Mouse (Mus musculus) gastrocnemius, postnatal 10 days (tissue): ENCODE results near the gene Cyp46a1. TPM values are rescaled to one million over a fixed set of nuclear protein-coding genes. Genes with fewer than 3 reads are reported as not detected.

Experiments used
- DNase-seq: peaks from one replicate; pipeline ENCODE4 v3.0.0; 2021; ENCODE audit warnings: mixed read lengths
- long read RNA-seq, 2 experiments: library from polyadenylated mRNA; stranded (forward); transcript quantifications; one replicate each; pipeline ENCODE4 v2.0.0; 2021
- total RNA-seq, 2 experiments: library from RNA; stranded (reverse); gene quantifications; 2 replicates each; pipeline ENCODE4 v1.2.3; 2021

Gene Cyp46a1
- 1 to 10 TPM; 1.1 to 1.5 TPM for total RNA-seq
- long read RNA-seq, experiment 1, partial matches to known transcripts = 2 of 4 reads
- long read RNA-seq, experiment 1, other reads (novel, unspliced or antisense) = 2 of 4 reads
- long read RNA-seq, experiment 2, partial matches to known transcripts = 0 of 1 reads
- long read RNA-seq, experiment 2, other reads (novel, unspliced or antisense) = 1 of 1 reads

DNA sequence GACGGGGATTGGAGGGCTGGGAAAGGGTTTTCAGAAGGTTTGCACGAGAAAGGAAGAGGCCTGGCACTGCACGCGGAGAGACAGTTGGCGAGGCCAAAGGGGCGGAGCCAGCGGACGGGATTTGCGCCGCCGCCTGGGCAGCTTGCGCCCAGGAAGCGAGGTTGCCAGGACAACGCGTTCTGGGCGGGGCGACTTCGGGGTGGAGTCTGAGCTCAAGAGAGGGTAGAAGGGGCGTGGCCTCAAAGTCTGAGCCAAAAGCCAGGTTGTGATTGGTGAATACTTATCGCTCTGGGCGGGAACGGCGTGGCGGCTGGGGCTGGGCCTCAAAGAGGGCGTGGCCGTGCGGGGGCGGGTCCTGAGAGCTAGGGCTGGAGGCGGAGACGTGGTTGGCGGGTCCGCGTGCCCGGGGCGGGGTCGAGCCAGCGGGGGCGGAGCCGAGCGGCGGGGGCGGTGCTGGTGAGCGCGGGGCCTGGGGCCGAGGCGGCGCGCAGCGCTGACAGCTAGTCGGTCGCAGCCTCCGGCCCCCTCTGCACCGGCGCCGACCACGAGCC, at the start of gene Cyp46a1:
Cyp46a1 (plus strand) TSS at position 487 of the 551 bp plus-strand sequence.
- peak; percentile 99 for DNase-seq

DNA sequence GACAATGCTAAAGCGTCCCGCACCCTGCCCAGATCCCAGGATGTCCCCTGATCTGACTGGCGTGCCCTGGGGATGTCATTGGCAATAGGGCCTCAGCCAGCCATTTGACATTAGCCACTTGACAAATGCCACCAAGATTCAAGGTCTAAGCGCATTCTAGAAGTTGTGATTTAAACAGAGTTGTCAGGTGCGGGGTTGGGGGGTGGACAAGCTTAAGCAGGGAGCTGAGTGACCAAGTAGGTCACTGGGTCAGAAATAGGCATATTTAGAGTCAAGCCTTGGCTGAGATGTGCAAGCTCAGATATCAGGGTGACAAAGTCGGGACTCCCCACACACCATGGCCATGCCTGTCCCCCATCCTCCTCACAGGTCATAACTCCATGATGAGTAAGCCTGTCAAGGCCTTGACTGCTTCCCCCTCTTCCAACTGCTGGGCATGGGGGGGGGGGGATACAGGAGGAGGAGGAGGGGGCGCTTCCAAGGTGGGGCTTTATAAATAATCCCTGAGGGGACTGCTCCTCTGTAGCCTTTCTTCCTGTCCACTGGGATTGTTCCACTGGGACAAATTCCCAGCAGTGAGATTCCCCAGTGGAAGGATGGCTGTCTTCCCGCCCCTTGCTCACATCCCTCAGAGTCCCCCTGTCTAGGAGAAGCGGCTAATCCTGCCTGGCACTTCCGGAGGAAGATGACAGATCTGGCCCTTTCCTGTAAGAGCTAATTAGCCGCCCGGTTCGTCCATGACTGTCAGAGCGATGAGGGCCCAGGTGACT, 49.5 kb upstream of the Cyp46a1 start:
- no peak for DNase-seq

GRCm38 (mm10) chr12:108285225-108286011, 48.8 kb upstream of the Cyp46a1 start:
- DNase-seq = no peak

GRCm38 (mm10) chr12:108286381-108286780, 47.8 kb upstream of the Cyp46a1 start:
- DNase-seq = no peak

GRCm38 (mm10) chr12:108287011-108287410, 47.2 kb upstream of the Cyp46a1 start:
- DNase-seq = no peak

DNA sequence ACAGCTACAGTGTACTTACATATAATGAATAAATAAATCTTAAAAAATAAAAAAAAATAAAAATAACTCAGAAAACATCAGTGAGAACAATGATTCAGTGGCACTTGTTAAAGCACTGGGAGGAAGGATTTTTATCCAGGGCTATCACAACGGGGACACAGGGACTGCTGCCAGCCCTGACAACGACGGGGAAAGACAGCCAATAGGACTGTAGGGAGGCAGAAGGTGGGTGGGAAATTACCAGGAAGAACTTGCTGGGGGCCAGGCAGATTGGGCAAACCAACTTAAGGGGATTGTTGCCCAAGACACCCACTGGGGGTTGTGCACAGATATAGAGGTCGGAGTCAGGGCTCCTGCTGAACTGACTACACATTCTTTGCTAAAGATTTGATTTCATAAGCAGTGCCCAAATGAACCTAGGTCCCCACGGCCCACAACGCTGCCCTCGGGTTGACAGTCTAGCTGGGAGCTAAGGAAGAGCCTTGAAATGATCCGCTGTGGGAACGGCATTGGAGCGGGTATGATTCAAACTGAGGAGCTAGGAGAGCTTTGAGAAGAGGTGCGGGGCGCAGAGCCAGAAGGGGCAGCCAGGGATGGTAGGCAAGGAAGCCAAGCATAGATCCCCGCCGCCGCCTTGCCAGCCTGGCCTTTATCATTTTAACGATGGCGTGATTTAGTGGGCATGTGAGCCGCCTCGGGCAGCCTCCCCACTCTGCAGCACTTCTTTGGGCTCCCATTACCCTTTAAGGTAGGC, 45.9 kb upstream of the Cyp46a1 start:
- no peak for DNase-seq

- DNase-seq = peak; percentile 31
These were observed 41.8 kb upstream of the Cyp46a1 start for GRCm38 (mm10) chr12:108292419-108292818.

GRCm38 (mm10) chr12:108292957-108293356, 41.2 kb upstream of the Cyp46a1 start:
- peak; percentile 74 for DNase-seq

DNA sequence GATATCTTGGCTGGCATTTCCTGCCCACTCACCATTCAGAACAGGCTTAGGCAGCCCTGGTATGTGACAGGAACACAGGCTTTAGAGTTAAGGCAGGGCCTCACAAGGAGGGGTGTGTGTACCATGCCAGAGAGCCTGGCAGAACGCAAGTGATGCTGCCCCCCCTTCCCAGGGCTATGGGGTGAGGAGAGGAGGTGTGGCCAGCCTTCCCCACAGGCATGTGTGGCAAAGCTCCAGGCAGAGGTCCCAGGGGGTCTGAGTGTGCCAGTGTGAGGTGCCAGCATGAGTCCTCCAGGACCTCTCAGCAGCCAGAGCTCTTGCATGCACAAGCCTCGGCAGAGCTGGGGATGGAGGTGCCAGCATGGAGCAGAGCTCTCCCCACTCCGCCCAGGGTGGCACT, 39.6 kb upstream of the Cyp46a1 start:
- no peak for DNase-seq

DNA sequence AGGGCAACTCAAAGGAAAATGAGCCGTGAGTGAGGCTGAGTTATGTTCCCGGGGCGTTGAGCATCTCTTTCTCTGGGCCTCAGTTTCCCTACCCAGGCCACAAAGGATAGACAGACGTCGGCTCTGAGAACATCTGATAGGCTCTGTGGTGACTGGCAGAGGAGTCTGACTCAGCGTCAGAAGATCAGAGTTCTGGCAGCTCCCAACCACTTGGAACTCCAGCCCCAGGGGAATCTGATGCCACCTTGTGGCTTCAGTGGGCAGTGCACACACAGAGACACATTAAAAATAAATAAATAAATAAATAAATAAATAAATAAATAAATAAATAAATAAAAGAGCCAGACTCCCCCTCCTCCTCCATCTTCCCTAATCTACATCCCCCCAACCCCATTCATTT, 37.1 kb upstream of the Cyp46a1 start:
- DNase-seq = no peak

- DNase-seq = no peak
These were observed 33.2 kb upstream of the Cyp46a1 start for GRCm38 (mm10) chr12:108301006-108301405.

- DNase-seq = no peak
These were observed 30.3 kb upstream of the Cyp46a1 start for GRCm38 (mm10) chr12:108303778-108304365.

DNA sequence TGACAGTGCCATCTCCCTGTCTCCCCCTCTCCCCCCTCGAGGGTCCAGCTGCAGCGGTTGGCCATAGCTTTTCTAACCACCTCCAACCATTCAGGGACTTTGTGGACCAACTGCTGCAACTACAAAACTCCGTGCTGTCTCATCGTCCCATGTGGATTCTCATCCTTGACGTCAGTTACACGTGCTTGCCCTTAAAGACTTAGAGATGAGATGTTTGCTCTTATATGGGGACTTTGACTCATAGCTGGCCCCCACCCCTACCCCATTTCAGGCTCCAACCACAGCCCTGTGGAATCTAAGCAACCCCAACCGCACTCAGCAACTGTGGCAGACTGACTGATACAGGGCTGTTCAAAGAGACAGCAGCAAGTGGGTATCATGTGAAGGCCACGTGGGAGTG, 29.0 kb upstream of the Cyp46a1 start:
- DNase-seq = no peak

DNA sequence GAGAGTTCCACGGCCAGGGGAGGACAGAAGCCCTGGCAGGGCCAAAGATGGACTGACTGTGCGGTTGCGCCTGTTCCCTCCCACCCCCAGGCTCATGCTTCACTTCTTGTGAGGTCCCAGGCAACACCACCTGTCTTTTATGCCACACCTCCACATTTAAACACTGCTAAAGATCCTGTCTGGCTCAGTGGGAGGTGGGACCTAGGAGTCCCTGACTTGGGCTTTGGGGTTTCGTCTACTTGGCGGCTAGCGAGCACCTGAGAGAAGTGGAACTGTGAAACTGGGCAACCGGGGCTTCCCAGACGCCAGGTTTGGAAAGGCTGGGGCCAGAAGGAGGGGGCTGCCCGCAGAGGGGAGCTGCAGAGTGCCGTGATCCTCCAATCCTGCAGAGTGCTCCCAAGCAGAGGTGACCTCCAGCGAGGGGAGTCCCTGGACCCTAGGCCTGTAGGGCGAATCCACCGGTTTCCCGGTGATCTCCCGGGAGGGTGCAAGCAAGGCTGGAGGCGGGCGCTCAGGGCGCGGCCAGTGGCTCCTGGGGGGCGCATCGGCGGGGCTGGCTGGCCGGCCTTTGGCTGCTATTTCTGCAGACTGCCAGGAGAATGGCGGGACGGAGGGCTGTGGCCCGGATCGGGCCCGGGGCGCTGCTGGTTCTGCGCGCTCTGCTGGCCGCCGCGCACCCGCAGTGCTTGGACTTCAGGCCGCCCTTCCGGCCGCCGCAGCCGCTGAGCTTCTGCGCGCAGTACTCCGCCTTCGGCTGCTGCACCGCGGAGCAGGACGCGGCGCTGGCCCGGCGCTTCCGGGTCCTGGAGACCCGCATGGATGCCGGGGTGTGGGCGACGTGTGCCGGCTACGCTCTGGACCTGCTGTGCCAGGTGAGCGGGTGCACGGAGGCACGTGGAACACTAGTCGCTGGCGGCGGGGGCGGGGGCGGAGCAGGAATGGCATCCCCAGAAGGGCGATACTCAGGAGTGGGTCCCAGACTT, 28.1 kb upstream of the Cyp46a1 start, which contains the start of gene Hhipl1:
Hhipl1 (plus strand) TSS at position 459 of the 983 bp plus-strand sequence.
- peak; percentile 61 for DNase-seq

GRCm38 (mm10) chr12:108307553-108307952, 26.6 kb upstream of the Cyp46a1 start:
- DNase-seq = peak; percentile 60

DNA sequence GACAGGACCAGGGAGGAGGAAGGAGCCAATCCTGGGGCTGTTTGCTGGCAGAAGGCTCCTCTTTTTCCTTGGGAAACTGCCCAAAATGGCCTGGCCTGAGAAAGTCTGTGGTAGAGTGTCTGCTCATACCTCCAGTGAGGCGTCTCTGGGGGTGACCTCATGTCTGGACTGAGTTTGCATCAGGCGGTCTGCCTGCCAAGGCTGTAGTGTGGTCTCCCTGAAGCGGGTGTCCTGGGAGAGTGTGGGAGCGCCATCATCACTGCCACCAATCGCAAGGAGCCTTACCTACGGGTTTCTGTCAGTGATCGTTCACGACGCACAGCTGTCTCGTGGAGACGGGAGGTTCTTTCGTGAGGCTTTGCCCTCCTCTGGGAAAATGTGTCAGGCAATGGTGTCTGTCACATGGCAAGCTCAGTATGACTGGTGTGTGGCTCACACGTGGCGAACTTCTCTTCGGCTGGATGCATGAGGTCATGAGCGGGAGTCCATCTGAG, 25.8 kb upstream of the Cyp46a1 start:
- peak; percentile 31 for DNase-seq

DNA sequence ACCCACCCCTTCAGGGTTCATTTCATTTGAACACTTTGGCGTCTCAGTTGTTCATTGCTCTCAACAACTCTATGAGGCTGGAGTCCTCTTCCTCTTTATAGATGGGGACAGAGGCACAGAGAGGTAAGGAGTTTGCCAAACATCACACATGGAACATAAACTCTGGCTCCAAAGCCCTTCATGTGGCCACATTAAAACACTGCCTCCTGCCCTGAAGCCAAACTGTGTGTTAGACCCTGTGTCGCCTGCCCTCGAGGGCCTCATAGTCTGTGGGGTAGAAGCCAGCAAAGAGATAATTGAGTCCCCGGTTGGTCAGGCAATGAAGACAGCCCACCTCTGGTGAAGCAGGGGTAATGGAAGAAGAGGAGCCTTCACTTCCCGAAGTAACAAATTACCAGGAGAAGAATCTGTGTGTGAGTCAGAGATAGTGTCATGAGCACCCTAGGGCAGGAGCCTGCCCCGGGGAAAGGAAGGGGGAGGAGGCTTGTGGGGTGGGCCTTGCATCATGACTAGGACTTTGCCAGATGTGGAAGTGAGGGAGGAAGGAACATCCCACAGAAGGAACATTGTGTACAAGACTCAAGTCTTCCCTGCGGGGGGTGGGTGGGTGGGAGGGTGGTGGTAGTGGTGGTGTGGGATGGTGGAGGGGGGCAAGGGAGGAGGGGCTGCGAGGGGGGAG, 24.9 kb upstream of the Cyp46a1 start:
- DNase-seq = no peak

DNA sequence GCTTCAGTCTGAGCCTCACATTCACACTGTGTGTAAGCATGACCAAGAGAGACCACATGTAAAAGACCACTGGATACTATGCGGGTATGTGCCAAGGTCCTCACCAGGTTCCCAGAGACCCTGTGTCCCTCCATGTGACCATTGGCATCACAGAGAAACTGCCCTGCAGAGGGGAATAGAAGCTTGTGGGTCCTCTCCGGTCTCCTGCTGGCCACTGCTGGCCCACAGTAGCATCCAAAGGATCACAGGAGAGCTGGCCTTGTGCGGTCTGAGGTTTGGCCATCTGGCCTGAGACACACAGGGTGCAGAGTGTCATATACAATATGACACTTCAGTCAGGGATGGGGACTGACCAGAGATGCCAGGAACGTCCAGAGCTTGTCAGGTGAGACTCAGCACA, 24.1 kb upstream of the Cyp46a1 start:
- DNase-seq = no peak

DNA sequence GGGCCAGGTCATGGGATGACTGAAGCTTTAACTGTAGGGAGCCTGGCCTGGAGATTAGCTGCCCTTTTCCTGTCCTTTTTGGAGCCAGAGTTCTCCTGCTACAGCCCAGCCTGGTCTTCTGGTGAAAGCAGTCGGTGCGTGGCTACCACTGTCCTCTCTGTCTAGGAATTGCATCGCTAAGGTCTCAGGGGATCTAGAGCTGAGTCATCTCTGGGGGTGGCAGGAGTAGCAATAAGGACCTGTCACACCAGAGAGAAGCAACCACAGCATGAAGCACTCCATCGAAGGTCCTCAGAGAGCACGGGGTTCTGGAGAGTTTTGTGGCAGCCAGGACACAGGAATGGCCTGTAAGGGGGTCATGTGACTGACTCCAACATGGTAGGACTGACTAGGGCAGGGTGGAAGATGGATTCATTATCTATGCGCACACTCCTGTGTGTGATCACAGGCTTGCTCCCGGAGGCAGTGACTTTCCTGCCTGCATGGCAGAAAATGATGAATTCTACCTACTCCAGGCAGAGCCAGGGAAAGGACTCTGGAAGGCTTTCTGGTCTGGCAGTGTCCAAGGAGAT, 23.6 kb upstream of the Cyp46a1 start:
- no peak for DNase-seq
